Mouse (Mus musculus): Measurements from ENCODE around the gene Zfp444.

DNA sequence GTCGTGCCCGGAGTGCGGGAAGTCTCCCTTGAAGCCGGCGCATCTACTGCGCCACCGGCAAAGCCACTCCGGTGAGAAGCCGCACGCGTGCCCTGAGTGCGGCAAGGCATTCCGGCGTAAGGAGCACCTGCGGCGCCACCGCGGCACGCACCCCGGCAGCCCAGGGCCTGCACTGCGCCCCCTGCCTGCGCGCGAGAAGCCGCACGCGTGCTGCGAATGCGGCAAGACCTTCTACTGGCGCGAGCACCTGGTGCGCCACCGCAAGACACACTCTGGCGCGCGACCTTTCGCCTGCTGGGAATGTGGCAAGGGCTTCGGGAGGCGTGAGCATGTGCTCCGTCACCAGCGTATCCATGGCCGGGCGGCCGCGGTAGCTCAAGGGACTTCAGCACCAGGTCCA is 17.5 kb downstream of the Zfp444 start:
- no peak for TF ChIP-seq GABPA (IDR thresholded peaks at IDR 0.05; ENCODE audit: low read depth, low read length)
- peak in 1 of 3 experiments; percentile 16; a peak in 1 of 6 replicates for TF ChIP-seq CTCF (IDR thresholded peaks at IDR 0.05 in 2 of 3, conservative IDR thresholded peaks at IDR 0.05 in 1 of 3; ENCODE audit: control insufficient read depth in 1 of 3, insufficient read depth in 1 of 3, low read depth in 2 of 3, low read length in 3 of 3, poor library complexity in 1 of 3, severe bottlenecking in 1 of 3)
- TF ChIP-seq POLR2A (IDR thresholded peaks at IDR 0.05; ENCODE audit: control insufficient read depth in 1 of 2, insufficient read depth in 1 of 2, low read depth in 1 of 2, low read length in 2 of 2, poor library complexity in 1 of 2) = no peak
- TF ChIP-seq MAX (IDR thresholded peaks at IDR 0.05; ENCODE audit: low read length) = no peak
- TF ChIP-seq EP300 (IDR thresholded peaks at IDR 0.05; ENCODE audit: low read depth in 1 of 2, low read length in 2 of 2) = no peak
- TF ChIP-seq ZKSCAN1 (IDR thresholded peaks at IDR 0.05; ENCODE audit: low read depth, low read length) = no peak
- no peak for TF ChIP-seq ELF1 (IDR thresholded peaks at IDR 0.05; ENCODE audit: low read depth, low read length)
- no peak for TF ChIP-seq MAZ (IDR thresholded peaks at IDR 0.05; ENCODE audit: low read depth, low read length)
- no peak for TF ChIP-seq CHD2 (IDR thresholded peaks at IDR 0.05; ENCODE audit: low read length)
- TF ChIP-seq ETS1 (IDR thresholded peaks at IDR 0.05; ENCODE audit: low read depth, low read length) = no peak
- no peak for TF ChIP-seq RAD21 (IDR thresholded peaks at IDR 0.05; ENCODE audit: low read depth, low read length)
